Mouse (Mus musculus) right cerebral cortex, postnatal 10 days (tissue): ENCODE results near the gene Cul7.

Source experiments
- DNase-seq, 2 experiments: peaks; one replicate each; pipeline ENCODE4 v3.0.0; 2021; ENCODE audit warnings: low spot score in 2 of 2

Gene Cul7

DNA sequence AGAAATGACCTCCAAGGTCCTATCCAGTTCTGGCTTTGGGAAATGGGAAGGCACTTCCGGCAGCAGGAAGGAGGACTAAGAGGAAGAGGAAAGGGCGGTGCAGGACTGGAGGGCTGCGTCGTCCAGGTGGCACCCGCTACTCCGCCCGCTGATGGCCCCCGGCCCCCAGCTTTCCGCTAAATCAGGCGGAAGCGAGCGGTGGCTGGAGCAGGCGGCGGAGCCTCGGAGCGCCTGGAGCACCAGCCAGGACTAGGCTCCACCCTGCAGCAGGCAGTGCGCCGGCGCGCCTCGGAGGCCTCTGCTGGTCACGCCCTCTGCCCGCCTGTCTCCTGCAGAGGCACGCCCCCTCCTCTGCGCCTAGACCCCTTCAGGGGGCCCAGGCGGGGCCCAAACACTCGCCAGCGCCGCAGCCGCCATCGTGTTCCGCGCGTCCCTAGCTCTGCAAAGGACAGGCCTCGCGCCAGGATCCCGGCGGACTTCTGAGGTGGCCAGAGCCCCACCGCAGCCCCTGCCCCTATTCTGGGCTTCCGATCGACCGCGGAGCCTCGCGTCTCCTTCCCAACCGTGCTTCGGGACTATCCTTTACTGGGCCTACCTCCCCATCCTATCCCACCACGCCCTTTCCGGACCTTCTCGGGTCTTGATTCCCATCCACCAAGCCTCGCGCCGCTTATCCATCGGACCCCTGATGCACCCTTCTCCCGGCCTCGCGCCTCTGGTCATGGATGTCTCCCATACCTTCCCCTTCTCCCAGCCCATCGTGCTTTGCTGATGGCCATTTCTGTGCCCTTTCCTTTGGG lies at the start of gene Cul7:
TSS of gene Cul7 (plus strand) at position 106 of the 800 bp plus-strand sequence.
- peak; percentile 96 to 97 for DNase-seq

DNA sequence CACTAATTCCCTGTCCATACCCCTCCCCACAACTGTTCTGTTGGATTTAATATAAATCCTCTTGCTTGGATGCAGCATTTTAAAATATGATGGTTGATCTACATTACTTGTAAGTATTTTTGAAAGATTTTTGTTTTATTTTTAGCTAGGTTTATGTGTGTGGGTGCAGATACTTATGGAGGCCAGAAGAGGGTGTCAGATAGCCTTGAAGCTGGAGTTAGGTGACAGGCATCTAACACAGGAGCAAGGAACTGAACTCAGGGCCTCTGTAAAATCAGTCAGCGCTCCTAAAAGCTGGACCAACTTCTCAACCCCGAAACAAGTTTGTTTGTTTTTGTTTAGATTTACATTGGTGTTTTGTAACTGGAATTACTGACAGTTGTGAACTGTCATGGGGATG lies 49.6 kb upstream of the Cul7 start:
- DNase-seq = no peak

DNA sequence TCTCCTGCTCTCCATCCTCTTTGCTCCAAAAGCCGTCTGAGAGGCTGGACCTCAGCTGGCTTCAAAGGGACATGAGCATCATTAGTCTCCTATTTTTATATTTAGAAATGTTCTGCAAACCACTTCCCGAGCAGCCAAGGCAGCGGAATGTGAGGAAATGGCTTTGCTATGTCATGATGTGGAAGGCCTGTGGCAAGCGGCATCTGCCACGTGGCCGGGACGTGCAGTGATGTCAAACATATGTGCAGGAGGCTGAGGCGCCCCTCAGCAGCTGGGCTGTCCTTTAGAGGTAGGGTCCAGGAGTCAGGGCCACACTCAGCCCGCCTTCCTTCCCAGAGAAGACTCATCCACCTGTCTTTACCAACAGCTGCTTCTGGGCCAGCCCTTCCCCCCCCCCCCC lies 47.9 kb upstream of the Cul7 start:
- no peak for DNase-seq

DNA sequence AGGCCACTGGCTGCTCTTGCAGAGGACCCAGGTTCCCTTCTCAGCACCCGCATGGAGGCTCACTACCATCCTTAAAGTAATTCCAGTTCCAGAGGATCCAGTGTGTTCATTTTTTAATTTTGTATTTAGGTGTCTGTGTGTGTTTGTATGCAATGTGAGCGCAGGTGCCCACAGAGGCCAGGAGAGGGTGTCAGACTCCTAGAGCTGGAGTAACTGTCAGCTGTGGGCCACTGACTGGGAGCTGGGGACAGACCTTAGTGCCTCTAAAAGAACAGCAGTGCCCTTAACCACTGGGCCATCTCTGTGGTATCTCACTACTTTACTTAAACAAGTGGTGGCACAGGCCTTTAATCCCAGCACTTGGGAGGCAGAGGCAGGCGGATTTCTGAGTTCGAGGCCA lies 46.9 kb upstream of the Cul7 start:
- DNase-seq = no peak

DNA sequence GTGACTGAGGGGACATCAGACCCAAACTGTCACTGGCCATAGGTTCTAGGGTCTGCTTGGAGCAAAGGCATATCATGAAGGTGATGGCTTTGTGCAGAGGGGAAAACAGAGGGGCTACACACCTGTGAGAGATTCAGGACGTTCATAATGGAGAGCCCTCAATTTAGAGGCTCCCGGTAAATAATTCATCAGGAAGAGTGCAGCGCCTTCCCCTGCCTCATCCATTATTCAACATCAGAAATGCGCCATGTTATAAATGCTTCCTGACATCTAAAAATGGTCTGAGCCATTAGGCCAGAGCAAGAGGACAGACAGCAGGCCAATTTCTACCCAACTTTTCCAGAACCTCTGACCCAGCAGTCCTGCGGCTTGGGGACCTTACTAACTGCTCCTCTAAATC lies 45.0 kb upstream of the Cul7 start:
- no peak for DNase-seq

DNA sequence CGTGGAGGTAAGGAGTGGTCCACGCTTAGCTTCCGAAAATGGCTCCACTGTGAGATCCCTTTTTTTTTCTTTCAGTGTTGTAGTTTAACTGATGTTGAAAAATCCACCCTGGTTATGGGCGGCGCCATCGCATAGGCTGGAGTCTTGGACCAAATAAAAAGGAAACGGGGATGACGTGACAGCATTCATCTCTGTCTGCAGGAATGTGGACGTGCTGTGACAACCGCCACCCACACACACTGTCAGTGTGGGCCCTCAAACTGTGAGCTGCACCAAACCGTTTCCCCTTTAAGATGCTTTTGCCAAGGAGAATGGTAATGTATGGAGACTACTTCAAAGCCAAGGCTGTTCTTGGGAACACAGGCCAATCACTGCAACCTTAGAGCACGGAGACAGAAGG lies 44.1 kb upstream of the Cul7 start:
- DNase-seq = peak in 1 of 2 experiments; percentile 57

DNA sequence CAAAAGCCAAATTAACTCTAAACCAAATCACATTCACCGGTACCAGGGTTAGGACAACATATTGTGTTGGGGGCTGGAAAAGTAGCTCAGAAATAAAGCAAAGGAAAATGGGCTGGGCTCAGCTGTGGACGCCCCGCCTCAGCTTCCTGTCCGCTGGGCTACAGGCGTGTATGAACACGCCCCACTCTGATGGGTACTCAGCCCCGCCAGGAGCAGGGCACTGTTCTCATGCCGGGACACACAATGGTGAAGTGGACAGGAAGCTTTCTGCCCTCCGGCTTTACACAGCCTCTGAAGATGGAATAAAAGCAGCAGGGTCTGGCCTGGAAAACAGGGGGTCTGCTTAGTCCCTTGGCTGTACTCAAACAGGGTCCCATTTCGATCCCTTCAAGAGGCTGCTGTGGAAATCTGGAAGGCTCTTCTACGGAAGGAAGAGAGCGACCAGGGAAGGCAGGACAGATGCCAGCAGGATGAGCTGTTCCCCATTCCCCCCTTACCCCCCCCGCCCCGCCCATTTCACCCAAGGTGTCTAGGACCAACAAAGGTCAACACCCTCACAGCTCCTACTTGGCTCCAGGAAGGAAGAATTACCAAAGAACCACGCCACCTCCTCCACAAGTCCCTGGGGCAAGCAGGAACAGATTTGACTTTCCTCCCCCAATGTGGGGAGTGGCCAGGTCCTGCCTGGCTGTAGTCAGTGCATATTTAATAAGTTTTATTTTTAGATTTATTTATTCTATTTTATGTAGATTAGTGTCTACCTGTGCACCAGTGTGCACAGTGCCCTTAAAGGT lies 40.2 kb upstream of the Cul7 start:
- DNase-seq = no peak

DNA sequence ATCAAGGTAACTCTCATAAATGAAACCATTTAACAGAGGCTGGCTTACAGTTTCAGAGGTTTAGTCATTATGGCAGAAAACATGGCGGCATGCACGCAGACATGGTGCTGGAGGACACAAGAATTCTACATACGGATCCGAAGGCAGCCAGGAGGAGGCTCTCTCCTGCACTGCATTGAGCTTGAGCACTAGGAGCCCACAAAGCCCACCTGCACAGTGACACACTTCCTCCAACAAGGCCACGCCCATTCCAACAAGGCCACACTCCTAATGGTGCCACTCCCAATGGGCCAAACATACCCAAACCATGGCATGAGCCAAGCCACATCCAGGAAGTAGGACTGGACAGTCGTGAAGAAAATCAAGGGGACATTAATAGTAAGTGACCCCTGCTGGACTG lies 38.8 kb upstream of the Cul7 start:
- no peak for DNase-seq

DNA sequence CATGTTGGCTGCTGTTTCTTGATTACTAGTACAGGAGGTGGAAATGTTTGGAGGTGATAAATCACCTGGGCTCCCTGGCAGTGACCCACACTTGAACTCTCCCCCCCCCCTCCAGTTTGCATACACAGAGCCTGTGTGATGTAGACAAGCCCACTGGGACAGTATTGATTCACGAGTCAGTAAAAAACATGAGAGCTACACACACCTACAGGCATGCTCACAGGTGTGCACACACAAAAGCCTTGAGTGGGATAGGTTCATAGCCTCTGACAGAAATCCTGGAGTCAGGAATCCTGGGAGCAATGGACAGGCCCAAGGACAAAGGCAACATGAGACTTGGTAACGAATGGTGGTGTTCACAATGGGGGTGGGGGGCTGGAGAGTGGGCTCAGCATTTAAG lies 37.9 kb upstream of the Cul7 start:
- no peak for DNase-seq

DNA sequence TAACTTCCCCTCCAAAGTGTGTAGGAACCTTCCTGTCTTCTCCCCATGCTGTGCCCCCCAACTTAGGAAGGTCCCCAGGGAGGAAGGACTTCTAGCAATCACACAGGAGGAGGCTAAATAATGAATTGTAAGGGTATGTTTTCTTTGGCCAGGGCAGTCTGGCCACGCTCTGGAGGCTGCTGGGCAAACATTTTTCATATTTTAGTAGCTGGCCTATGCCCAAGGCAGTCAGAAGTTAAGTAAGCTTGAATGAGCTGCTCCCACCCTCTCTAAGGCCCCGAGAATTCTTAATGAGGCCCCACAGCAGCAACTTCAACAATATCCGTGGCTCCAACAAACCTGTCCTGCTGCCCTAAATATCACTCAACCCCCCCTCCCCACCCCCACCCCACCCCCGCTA lies 37.3 kb upstream of the Cul7 start:
- DNase-seq = no peak

DNA sequence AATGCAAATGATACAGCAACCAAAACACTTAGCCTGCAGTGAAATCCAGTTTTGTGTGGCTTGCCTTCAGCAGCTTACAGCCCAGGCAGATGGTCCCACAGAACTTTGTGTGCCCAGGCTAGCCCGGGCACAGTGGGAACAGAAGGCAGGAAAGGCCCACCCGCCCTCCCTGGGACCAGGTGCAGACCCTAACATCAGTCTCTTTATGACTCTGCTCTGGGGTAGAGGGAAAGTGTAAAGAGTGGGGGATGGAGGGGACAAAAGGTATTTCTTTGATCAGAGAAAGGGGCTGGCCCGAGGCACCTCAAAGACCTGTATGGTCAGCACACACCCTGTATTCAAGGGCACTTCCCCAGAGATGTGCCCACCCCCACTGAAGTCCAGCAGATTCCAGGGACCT lies 36.9 kb upstream of the Cul7 start:
- DNase-seq = no peak

DNA sequence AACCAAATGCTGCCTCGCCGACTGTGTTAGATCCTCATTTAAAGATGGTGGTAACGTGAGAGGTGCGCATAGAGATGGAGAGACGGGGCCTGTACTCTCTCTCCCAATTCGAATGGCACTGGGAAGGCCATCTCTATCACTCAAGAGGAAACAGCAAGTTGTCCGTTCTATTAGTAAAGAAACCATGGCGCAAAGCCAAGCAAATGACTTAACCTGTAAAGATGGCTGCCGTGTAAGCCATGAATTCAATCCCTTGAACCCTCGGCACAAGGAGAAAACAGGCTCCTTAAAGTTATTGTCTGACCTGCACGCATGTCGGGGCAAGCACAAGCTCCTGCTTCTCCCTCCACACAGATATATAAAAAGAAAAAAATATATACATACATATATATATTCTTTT lies 32.3 kb upstream of the Cul7 start:
- DNase-seq = no peak

DNA sequence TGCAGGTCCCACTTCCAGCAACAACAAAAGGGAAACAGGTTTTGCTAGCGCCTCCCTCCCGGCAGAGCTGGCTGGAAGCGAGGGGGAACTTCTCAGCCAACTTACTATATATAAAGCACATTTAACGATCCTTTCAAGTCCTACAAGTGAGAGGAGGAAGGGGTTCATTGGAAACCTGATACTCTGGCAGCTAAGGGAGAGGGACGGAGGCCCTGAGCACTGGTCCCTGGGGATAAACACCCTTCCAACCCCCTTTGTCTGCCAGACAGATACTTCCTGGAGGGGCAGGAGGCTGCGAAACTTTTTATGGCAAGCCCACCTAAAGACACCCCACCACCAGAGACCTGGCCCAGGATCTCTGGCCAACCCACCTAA lies 31.8 kb upstream of the Cul7 start:
- DNase-seq = no peak

DNA sequence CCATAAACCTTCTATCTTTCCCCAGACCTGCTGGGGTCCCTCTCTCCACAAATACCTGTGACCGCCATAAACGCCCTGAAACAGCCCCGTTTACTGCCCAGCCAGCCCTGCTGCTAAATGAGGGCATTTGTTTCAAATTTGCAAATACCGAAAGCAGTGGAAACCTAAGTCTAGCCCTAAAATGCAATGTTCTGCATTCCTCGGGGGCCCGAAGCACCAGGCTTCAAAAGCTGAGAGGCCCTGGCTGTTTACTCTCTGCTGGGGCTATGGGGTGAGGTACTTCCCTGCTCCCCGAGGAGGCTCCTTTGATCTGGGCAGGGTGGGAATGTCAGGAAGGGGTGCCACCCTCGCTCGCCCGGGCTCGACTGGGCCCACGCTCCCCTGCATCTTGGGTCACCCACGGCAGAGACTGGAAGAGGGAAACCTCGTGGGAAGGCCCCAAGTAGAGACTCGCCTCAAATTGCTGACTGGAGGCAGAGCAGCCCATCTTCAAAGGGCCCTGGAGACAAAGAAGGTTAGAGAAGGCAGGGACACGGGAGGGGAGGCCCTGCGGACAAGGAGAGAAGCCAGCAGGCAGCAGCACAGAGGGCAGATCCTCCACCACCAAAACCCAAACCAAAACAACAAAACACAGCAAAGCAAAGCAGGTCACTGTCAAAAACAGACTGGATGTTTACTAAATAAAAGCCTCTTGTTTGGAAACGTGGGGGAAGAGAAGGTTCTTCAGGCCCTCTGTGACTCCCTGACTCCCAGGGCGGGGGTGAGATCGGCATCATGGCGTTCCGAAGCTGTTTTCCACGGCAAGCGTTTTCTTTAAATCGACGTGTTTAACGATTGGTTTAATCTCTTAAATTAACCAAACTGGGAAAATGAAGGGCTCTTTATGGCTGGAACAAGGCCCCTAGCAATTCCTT lies 31.1 kb upstream of the Cul7 start:
- no peak for DNase-seq

DNA sequence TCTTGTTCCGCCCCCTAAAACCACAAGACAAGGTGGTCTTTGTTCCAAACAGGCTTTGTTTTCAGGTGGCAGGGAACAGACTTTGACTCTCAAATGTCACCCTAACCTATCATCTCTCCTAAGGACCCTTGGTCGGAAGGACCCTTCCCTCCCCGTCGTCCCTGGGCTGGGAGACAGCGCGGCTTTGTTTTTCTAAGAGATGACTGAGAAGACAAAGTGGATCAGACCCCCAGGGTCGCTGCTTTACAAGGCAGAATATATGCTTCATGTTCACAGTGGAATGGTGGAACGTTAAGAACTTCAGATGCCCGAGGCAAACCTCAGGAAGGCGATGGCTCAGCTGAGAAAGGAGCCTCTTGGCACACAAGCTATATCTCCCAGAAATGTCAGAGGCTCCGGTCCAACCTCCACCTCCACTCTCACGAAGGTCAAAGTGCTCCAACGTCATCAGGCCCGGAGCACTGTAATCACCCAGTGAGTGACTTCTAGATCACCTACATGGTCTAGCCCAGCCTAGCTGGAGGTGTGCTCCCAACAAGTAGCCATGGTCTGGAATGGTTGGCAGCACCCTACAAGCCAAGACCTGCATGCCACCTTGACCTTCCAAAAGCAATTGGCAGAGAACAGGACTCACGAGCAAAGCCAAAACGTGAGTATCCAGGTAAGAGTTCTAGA lies 30.3 kb upstream of the Cul7 start:
- DNase-seq = no peak

DNA sequence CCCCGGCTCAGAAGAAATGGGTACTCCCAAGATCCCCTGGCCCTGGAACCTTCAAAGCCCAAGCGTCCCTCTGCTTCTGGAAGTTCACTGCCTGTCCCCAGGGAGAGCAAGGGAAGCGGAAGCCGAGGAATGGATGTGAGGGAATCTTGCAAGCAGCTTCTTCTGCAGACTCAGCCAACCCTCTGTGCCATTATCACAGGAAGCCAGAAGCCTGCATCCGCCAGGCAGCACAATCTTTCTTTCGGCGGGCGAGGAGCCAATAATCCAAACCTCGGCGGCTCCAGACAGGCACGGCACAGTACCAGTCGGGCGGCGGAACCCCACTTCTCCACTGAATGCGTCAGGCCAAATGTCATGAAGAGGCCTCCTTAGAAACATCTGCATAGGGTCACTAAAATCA lies 28.8 kb upstream of the Cul7 start:
- DNase-seq = peak; percentile 84

DNA sequence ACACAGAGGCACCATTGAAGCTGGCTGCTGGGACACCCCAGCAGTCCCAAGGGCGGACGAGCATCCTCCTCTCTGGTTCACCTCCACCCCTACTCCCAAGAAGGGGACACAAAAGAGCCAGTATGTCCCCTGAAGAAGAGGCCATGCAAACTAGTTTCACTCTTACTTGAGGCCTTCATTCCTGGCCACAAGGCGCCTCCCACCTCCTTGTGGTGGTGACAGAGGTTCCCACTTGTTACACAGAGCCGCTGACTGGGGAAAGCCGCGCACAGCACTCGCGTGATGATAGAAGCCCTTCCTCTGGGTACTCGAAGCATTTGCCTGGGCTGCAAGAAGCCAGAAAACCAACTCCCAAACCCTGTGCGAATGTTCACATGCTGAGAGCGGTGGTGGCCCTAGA lies 27.9 kb upstream of the Cul7 start:
- DNase-seq = no peak

DNA sequence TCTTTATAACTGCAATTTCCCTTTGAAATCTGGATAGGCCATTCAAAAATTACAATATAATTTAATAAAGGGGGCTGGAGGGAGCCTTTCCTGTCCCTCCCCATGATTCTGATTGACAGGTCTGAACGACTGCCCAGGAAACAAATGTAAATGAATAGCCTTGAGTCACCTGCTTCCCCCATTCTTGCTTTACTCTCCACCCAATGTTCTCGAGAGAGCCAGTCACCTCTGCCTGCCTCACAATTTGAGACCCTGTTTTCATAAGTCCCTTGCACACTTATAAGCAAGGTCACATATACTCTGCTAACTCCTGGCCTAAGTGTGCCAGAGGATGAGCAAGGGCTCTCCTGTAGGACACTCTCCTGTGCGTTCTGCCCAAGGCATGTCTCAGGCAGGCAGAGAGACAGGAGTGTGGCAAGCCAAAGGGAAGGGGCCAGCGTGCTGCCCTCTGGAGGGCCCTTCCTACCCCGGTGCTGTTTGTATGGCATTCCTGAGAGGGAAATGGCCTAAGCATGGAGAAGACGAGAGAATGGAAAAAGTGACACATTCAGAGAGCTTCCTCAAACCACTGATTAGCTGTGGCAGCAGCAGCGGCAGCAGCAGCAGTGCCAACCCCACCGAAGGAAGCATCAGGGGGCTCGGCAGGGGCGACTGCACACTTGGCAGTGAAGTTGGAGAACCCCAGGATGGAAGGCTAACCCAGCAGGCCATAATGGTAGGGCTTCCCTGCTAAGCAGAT lies 26.1 kb upstream of the Cul7 start:
- DNase-seq = no peak

DNA sequence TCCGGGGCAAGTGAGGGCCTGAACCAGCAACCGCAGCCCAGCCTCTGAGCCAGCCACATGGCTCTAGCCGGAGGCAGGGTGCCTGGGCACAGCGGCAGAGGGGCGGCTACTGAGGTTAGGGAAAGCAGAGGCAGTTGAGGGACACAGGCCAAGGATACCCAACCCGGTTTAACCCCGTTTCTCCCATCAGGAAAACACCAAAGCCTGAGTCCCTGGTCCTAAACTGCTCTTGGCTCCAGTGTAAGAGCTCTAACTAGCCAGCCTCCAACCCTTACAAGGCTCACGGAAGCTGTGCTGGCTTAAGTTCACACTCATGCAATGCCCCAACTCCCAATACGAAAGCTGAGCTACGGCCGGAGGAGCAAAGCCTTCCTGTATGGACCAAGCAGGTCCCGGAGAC lies 25.5 kb upstream of the Cul7 start:
- DNase-seq = no peak

DNA sequence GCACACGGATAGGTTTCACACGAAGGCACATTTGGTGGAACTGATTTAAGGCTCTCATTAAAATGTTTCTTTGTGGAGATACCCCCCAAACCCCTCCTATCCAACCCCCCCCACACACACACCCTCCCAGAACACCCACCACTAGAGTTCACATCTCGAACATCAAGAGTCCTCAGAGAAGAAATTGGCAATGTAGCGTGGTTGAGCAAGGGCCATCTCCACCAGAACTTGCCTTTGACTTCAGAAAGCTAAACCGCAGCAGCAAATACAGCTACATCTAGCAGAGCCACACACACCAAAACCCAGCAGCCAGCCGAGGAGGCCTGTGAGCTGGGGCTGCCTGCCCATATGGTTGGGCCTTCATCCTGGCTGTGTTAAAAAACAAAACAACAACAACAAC lies 22.7 kb upstream of the Cul7 start:
- DNase-seq = no peak

DNA sequence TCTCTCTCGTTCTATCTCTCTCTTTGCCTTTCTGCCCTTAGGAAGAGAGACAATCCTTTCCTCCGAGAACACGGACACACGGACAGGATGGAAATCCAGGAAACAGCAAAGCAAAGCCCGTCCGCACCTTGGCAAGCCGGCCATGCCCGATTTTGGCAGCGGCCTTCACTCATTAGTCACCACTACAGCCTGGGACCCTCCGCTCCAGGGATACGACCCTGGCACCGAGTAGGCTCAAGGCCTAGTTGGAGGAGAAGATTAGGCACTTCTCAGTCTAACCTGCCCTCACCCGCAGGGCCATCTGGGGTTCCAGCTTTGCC lies 21.7 kb upstream of the Cul7 start:
- no peak for DNase-seq
